Mouse (Mus musculus) lung, adult 2 months (tissue): ENCODE data around the gene 1700015G11Rik. TPM values are rescaled to one million over a fixed set of nuclear protein-coding genes. Genes with fewer than 3 reads are reported as not detected.

ENCODE experiments used
- DNase-seq: peaks from one replicate; pipeline ENCODE4 v3.0.0; 2022
- H3K4me1 ChIP-seq: fragments of 200-500 bp; 2 replicates; pipeline ENCODE4 v1.6.1; 2011; ENCODE audit warnings: low read length; ENCODE audit not compliant: control insufficient read depth, insufficient read depth
- H3K4me3 ChIP-seq: fragments of 200-500 bp; replicated peaks from 2 replicates; pipeline ENCODE3; 2011; ENCODE audit warnings: low read depth, mild to moderate bottlenecking, control low read depth, low read length; ENCODE audit errors: extremely low read depth
- CTCF ChIP-seq: fragments of 200-500 bp; IDR thresholded peaks from 2 replicates; pipeline ENCODE4 v1.5.1; 2011; ENCODE audit warnings: mild to moderate bottlenecking, low read length, control low read depth; ENCODE audit not compliant: insufficient read depth
- POLR2A ChIP-seq: fragments of 200-500 bp; IDR thresholded peaks from 2 replicates; pipeline ENCODE4 v1.6.1; 2011; ENCODE audit warnings: low read depth, mild to moderate bottlenecking, control low read depth, low read length, borderline replicate concordance; ENCODE audit errors: extremely low read depth
- WGBS: fragments of 180-500 bp; shearing (Covaris S2); methylation state at CpG from one replicate; pipeline ENCODE4 v1.1.7; 2018; 5-methylcytosine and 5-hydroxymethylcytosine counted together
- polyA plus RNA-seq: library from polyadenylated mRNA; depleted of rRNA; stranded (reverse); fragments of >200 nt; gene quantifications from 2 replicates; pipeline ENCODE4 v1.2.3, GENCODE M21; 2012; rRNA removed

The 1700015G11Rik gene
- not detected in 2 replicates for polyA plus RNA-seq

DNA sequence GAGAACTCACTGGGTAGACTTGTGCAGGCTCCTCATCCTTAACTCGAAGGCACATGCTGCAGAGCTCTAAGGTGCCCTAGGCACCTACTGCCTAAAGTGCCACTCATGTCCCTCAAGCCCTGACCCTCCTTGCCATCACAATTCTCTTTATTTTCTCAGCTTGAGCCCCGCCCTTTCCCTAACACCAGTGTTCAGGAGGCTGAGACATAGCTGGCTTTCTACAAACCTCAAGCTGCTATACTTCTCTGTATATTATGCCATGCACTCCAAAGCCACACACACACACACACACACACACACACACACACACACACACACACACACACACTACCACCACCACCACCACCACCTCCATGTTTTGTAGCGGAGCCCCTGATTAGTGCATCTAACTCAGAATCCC lies at the start of gene 1700015G11Rik:
Gene 1700015G11Rik, minus strand, starts transcription at position 101 of the 400 bp plus-strand sequence.
- H3K4me1 ChIP-seq, result no peaks in the 10 kb centered on the region
- H3K4me3 ChIP-seq, result no peak within 1 kb of the TSS
- DNase-seq, result no peak
- 74% methylated on average over 3 of the region's 3 CpGs for WGBS
- TF ChIP-seq CTCF (no peak), POLR2A (no peak)

GRCm38 (mm10) chr7:52056954-52057353 lies 41.4 kb upstream of the 1700015G11Rik start:
- DNase-seq, result no peak
- H3K4me3 ChIP-seq, result no peak overlapping the region
- 78% methylated on average over 2 of the region's 2 CpGs for WGBS
- no peaks in the 10 kb centered on the region for H3K4me1 ChIP-seq
- no peak for TF ChIP-seq CTCF
- TF ChIP-seq POLR2A, result no peak

DNA sequence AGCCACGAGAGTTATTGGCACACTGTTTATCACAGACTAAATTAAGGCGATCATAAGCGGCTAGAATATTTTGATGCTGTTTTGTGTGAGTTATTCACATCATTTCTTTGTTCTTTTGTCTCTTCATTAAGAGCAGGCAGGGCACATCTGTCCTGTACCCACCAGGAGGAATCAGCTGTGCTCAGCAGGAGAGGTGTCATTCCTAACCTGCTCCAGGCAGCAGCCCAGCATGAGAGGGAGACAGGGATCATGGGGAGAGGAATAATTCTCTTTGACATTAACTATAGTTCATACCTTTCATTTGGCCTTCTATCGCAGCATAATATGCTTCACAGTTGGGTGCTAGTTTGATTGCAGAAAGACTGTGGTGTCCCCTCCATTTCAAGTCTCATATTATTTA lies 40.7 kb upstream of the 1700015G11Rik start:
- H3K4me3 ChIP-seq, result no peak overlapping the region
- WGBS, result 48% methylated on average over 4 of the region's 4 CpGs
- no peaks in the 10 kb centered on the region for H3K4me1 ChIP-seq
- TF ChIP-seq CTCF (no peak), POLR2A (no peak)
- DNase-seq, result no peak

GRCm38 (mm10) chr7:52055831-52056230 lies 40.3 kb upstream of the 1700015G11Rik start:
- Histone ChIP-seq H3K4me1 (no peaks in the 10 kb centered on the region), H3K4me3 (no peak overlapping the region)
- no peak for DNase-seq
- TF ChIP-seq CTCF (no peak), POLR2A (no peak)
- 50% methylated on average over 2 of the region's 2 CpGs for WGBS

GRCm38 (mm10) chr7:52037600-52038582 lies 22.4 kb upstream of the 1700015G11Rik start:
- no peaks in the 10 kb centered on the region for H3K4me1 ChIP-seq
- WGBS, result 45% methylated on average over 8 of the region's 8 CpGs
- TF ChIP-seq POLR2A (no peak), CTCF (no peak)
- no peak overlapping the region for H3K4me3 ChIP-seq
- no peak for DNase-seq

DNA sequence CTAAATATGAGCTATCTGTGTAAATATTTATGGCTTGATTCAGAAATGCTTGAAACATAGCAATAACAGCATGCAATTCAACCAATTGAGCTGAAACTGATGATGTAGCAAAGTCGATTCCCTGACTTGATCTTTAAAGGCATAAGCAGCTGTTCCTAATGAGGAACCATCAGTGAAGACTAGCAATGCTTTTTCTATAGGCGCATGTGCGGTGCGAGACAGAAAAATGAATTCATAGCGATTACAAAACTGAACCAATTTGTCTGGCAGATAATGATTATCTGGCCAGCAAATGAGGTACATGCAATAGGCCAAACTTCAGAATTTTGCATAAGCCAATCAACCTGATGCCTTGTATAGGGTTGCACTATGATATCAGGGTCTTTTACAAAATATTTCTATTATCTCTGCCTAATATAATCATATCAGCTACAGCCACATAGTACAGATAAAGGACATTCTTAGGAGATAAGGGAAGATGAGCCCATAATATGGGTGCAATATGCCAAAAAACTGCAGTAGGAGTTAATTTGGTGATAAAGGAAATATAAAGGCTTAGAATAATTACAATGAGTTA lies 8.6 kb upstream of the 1700015G11Rik start:
- TF ChIP-seq CTCF (no peak), POLR2A (no peak)
- 80% methylated on average over 5 of the region's 5 CpGs for WGBS
- Histone ChIP-seq H3K4me3 (no peak overlapping the region), H3K4me1 (no peaks in the 10 kb centered on the region)
- DNase-seq, result no peak

GRCm38 (mm10) chr7:52022039-52022438 lies 6.5 kb upstream of the 1700015G11Rik start:
- 58% methylated on average over 4 of the region's 4 CpGs for WGBS
- Histone ChIP-seq H3K4me3 (no peak overlapping the region), H3K4me1 (no peaks in the 10 kb centered on the region)
- DNase-seq, result no peak
- no peak for TF ChIP-seq CTCF
- no peak for TF ChIP-seq POLR2A

DNA sequence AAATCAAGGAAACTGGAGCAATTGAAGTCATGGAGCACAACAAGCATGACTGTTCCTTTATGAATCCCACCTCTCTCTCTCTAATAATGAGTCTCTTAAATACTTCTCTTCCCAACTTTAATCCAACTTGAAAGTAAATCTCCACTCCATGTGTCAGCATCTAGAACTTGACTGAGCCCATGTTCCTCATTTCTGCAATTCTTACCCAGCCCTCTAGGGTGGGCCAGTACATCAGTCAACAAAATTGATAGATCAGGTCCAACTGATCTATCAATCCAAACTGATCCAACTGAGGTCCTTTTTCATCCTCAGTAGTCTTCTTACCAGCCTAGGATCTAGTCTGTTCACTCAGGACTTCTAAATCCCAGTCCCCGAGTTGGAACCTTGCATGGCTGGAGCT lies 348 bp downstream of the 1700015G11Rik start:
- 86% methylated on average over 1 of the region's 1 CpGs for WGBS
- no peak overlapping the region for H3K4me3 ChIP-seq
- H3K4me1 ChIP-seq, result no peaks in the 10 kb centered on the region
- no peak for DNase-seq
- TF ChIP-seq CTCF (no peak), POLR2A (no peak)

DNA sequence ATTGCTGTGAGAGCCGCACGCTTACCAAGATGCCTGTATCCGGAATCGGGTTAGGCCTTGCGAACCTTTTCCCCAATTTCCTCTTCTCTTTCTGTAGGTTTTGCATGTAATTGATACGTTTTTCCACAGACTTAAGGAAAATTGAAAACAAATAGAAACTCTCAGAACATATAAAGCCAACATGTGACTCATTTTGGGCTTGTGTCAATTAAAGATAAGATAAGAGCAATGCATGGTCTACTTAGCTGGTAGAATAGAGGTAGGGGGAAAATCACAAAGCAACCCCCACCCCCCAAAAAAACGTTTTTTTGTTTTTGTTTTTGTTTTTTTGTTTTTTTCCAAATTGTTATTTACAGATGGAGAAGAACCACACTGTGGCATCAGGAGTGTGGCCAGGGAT lies 2.1 kb downstream of the 1700015G11Rik start:
- H3K4me1 ChIP-seq, result no peaks in the 10 kb centered on the region
- WGBS, result 70% methylated on average over 7 of the region's 7 CpGs
- no peak overlapping the region for H3K4me3 ChIP-seq
- TF ChIP-seq CTCF (no peak), POLR2A (no peak)
- DNase-seq, result no peak

- TF ChIP-seq CTCF (no peak), POLR2A (no peak)
- 68% methylated on average over 2 of the region's 2 CpGs for WGBS
- Histone ChIP-seq H3K4me3 (no peak overlapping the region), H3K4me1 (no peaks in the 10 kb centered on the region)
- no peak for DNase-seq
Measured at GRCm38 (mm10) chr7:52007138-52007537, 8.4 kb downstream of the 1700015G11Rik start.
